Mouse (Mus musculus): ENCODE measurements at regions not wholly inside any gene's neighbourhood (a gene's known extent, or its start where the extent isn't known, plus 50 kb on each side); places are given as distances from the start of the nearest gene placed in this dataset.

DNA sequence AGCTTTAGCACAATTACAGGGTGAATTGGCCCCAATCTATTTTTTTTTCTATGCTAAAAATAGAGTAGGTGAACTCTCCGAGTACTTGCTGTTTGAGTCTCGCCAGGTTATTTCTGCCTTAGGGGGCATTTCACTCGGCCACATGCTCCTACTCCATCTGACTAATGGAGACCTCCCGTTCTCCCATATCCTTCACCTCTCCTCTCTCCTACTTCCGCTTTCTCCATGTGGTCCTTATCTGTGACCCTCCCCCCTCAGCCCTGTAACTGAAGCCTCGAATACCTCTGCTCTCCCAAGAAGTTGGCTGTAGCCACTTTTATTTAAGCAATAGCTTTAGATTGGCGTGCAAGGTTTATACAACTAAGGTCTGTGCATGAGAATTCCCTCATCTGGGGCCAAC is 111.1 kb upstream of the Gm3448 start:
- no peak for TF ChIP-seq CTCF (conservative IDR thresholded peaks at IDR 0.05; ENCODE audit: low read length)
- no peak for TF ChIP-seq NANOG (IDR thresholded peaks at IDR 0.05; ENCODE audit: borderline replicate concordance, low read length)
